Comparison of ENCODE assay signal across 13 mouse cellular contexts in the genomic region with DNA sequence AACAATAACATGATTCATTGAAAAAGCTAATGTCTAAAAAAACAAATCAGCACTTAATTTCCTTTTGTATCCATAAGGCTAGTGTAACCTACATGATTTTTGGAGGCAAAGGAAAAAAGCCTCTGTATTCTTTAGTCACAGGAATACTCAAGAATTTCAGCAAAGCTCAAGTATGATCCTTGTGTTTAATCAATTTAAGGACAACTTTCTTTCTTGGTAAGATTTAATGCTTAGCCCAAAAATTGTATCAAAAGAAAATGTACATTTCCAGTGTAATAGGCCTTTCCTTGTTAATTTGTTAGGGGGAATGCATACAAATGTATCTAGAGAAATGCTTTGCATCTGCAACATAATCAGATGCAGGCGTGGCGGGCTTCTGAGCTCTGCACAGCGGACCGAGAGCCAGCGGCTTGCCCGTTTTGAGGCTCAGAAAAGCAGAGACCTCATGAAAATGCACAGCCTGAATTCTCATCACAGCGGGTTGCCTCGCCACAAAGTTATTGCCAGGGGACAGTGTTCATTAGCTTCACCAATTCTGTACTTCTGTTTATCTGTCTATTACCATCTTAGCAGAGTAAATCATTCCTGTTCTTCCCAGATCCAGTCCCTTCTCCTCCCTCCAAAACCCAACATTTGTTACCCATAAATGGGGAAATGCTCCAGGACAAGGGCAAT.
DNase-seq lines count a peak whose midpoint lies in the region; ATAC-seq lines count a peak whose summit lies in the region.
"Had no signal": no experiment of that assay in that cellular context is flagged by ENCODE, and none has a peak within 500 bp of the region (broad histone marks: within the 10 kb centered on the region; RNA-seq: fewer than 3 reads in every experiment).

No protein-coding gene starts in this region.

- H3K27ac ChIP-seq in embryonic facial prominence, embryonic 13.5 days: no peak overlapping the region
- peak overlapping the region; percentile 70 for H3K27ac ChIP-seq in hindbrain, embryonic 14.5 days
- peak overlapping the region; percentile 72 for H3K27ac ChIP-seq in midbrain, embryonic 15.5 days
- H3K27ac ChIP-seq: limb, embryonic 15.5 days; stomach, embryonic 15.5 days had no signal

- DNase-seq in embryo, embryonic 10 days (ENCODE audit: low spot score): peak; percentile 40
- DNase-seq in hindbrain, embryonic 14.5 days (ENCODE audit: low spot score): no peak
- DNase-seq in urinary bladder, adult 2 months (ENCODE audit: low spot score): no peak
- DNase-seq in kidney, adult 8-10 months: no peak
- DNase-seq in left cerebral cortex, postnatal 10 days (ENCODE audit: extremely low spot score in 1 of 2, low spot score in 2 of 2): no peak
- DNase-seq: kidney, postnatal 4 days; lung, postnatal 14 days had no signal

- no peaks in the 10 kb centered on the region for H3K9me3 ChIP-seq in embryonic facial prominence, embryonic 13.5 days
- H3K9me3 ChIP-seq in hindbrain, embryonic 14.5 days (ENCODE audit: control insufficient read depth, low read length): no peaks in the 10 kb centered on the region
- no peaks in the 10 kb centered on the region for H3K9me3 ChIP-seq in midbrain, embryonic 15.5 days
- H3K9me3 ChIP-seq: limb, embryonic 15.5 days; stomach, embryonic 15.5 days had no signal

- intact Hi-C loops in left cerebral cortex, postnatal 10 days (cut with DNase I): loop anchor here (5.0 kb wide), 3 partner anchors 115 to 460 kb away; partner anchors contain the start of gene Nkx2-4

- peaks cover 14% of the 10 kb centered on the region; the same call in 1 of the 2 replicates for H3K27me3 ChIP-seq in embryonic facial prominence, embryonic 13.5 days
- peaks cover 3% of the 10 kb centered on the region; the same call in 1 of the 2 replicates for H3K27me3 ChIP-seq in hindbrain, embryonic 14.5 days (ENCODE audit: control insufficient read depth, insufficient read depth, low read length)
- peaks cover 15% of the 10 kb centered on the region; the same call in 1 of the 2 replicates for H3K27me3 ChIP-seq in midbrain, embryonic 15.5 days (replicated peaks)
- H3K27me3 ChIP-seq: limb, embryonic 15.5 days; stomach, embryonic 15.5 days had no signal

- peak overlapping the region; percentile 37 for H3K4me2 ChIP-seq in embryonic facial prominence, embryonic 13.5 days
- H3K4me2 ChIP-seq in hindbrain, embryonic 14.5 days (replicated peaks): 0 out of 2 replicates have a peak overlapping the region, but pooled peaks have one; percentile 20
- peak overlapping the region; percentile 18; the same call in 1 of the 2 replicates for H3K4me2 ChIP-seq in midbrain, embryonic 15.5 days
- H3K4me2 ChIP-seq: limb, embryonic 15.5 days; stomach, embryonic 15.5 days had no signal

- peaks cover 12% of the 10 kb centered on the region for H3K4me1 ChIP-seq in embryonic facial prominence, embryonic 13.5 days
- peaks cover 42% of the 10 kb centered on the region for H3K4me1 ChIP-seq in hindbrain, embryonic 14.5 days (replicated peaks; ENCODE audit: control insufficient read depth, insufficient read depth, low read length)
- H3K4me1 ChIP-seq in midbrain, embryonic 15.5 days: peaks cover 39% of the 10 kb centered on the region
- H3K4me1 ChIP-seq: limb, embryonic 15.5 days; stomach, embryonic 15.5 days had no signal

- WGBS in embryonic facial prominence, embryonic 13.5 days: 10% methylated on average over 8 of the region's 8 CpGs
- WGBS in hindbrain, embryonic 14.5 days: 5% methylated on average over 8 of the region's 8 CpGs
- WGBS in midbrain, embryonic 15.5 days: 5% methylated on average over 8 of the region's 8 CpGs

- H3K36me3 ChIP-seq in embryonic facial prominence, embryonic 13.5 days: no peaks in the 10 kb centered on the region
- no peaks in the 10 kb centered on the region for H3K36me3 ChIP-seq in hindbrain, embryonic 14.5 days (replicated peaks; ENCODE audit: control insufficient read depth, insufficient read depth)
- no peaks in the 10 kb centered on the region for H3K36me3 ChIP-seq in midbrain, embryonic 15.5 days (replicated peaks)
- H3K36me3 ChIP-seq: limb, embryonic 15.5 days; stomach, embryonic 15.5 days had no signal

- no peak for ATAC-seq in embryonic facial prominence, embryonic 13.5 days (ENCODE audit: insufficient number of reproducible peaks, insufficient read depth, low FRiP score, low TSS enrichment, low read depth)
- ATAC-seq in hindbrain, embryonic 14.5 days (ENCODE audit: low FRiP score): no peak
- ATAC-seq in midbrain, embryonic 15.5 days (replicated peaks): no peak; the same call in 1 of the 2 replicates
- ATAC-seq in erythroid progenitor cell, adult 5-6 weeks (replicated peaks; ENCODE audit: low FRiP score, poor library complexity, severe bottlenecking): no peak

- H3K9ac ChIP-seq in embryonic facial prominence, embryonic 13.5 days: no peak overlapping the region
- H3K9ac ChIP-seq in hindbrain, embryonic 14.5 days: no peak overlapping the region
- no peak overlapping the region for H3K9ac ChIP-seq in midbrain, embryonic 15.5 days
- H3K9ac ChIP-seq: limb, embryonic 15.5 days; stomach, embryonic 15.5 days had no signal

- no peak overlapping the region for H3K4me3 ChIP-seq in embryonic facial prominence, embryonic 13.5 days
- no peak overlapping the region for H3K4me3 ChIP-seq in hindbrain, embryonic 14.5 days (replicated peaks; ENCODE audit: low read length)
- no peak overlapping the region for H3K4me3 ChIP-seq in midbrain, embryonic 15.5 days
- H3K4me3 ChIP-seq: limb, embryonic 15.5 days; myocyte; stomach, embryonic 15.5 days had no signal
